Mouse (Mus musculus): ENCODE measurements around the gene Mindy4. TPM values are rescaled to one million over a fixed set of nuclear protein-coding genes. Genes with fewer than 3 reads are reported as not detected.

Gene Mindy4
- total RNA-seq, 2 experiments from 2014 or later: 9.5 to 12.6 TPM

GRCm38 (mm10) chr6:55358731-55359143 is 155.6 kb downstream of the Mindy4 start:
- DNase-seq (ENCODE audit: low spot score in 2 of 2): no peak

GRCm38 (mm10) chr6:55362663-55363062 is 159.5 kb downstream of the Mindy4 start:
- no peak for DNase-seq (ENCODE audit: low spot score in 2 of 2)

DNA sequence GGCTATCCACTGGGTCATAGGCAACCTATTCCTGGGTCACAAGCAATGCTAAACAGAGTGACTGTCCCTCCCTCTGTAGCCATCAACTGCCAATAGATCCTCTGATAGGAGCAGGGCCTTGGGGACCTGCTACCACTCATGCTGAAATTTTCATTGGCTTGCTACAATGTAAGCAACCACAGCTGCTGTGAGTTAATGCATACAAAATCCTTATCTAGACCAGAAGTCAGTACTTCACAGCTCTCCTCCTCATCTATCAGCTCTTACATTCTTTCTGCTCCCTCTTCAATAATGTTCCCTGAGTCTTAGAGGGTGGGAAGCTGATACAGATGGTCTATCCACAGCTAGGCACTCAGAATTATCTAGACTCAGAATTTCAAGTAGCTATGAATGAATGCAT is 163.9 kb downstream of the Mindy4 start:
- no peak for DNase-seq (ENCODE audit: low spot score in 2 of 2)

Small RNAs within 50 kb of the gene (microRNA-seq; reads per million reads assigned to microRNA genes)
- 0 reads per million in 2 experiments for gene Gm25458

Other genes starting within 250 kb of the Mindy4 start
- gene Nod1, start 230.8 kb upstream of the Mindy4 start, total RNA-seq (2021): 1 to 10 TPM; 4.3 to 4.8 TPM
- gene Ggct, start 210.4 kb upstream of the Mindy4 start, total RNA-seq (2021): 10 to 100 TPM; 35.2 to 41.0 TPM
- 100 to 1,000 TPM; 123 to 131 TPM for gene Gars, start 165.4 kb upstream of the Mindy4 start, total RNA-seq (2021)
- 1 to 10 TPM; 2.3 to 4.9 TPM for gene Crhr2, start 70.4 kb upstream of the Mindy4 start, total RNA-seq (2021)
- 1 to 10 TPM; 1.4 to 1.8 TPM for gene Inmt, start 28.3 kb upstream of the Mindy4 start, total RNA-seq (2021)
- 1 to 10 TPM in 1 of 2 experiments, under 1 TPM in 1; 0.43 to 1.2 TPM for gene Aqp1, start 133.0 kb downstream of the Mindy4 start, total RNA-seq (2021)
- gene Ghrhr, start 172.9 kb downstream of the Mindy4 start, total RNA-seq (2021): not detected
- gene Adcyap1r1, start 248.6 kb downstream of the Mindy4 start, total RNA-seq (2021): 100 to 1,000 TPM; 133 to 142 TPM

All from layer of hippocampus, adult 18-20 months (tissue).